Mouse (Mus musculus): Measurements from ENCODE around the gene Cdc73.
"Not testable (repeated sequence)": the region's sequence is repeated elsewhere in the genome, so short reads cannot be mapped to it uniquely, and the experiment has no call there.

The Cdc73 gene

GRCm38 (mm10) chr1:143675734-143676361 lies 26.8 kb downstream of the Cdc73 start:
- no peak for DNase-seq (ENCODE audit: low spot score)

DNA sequence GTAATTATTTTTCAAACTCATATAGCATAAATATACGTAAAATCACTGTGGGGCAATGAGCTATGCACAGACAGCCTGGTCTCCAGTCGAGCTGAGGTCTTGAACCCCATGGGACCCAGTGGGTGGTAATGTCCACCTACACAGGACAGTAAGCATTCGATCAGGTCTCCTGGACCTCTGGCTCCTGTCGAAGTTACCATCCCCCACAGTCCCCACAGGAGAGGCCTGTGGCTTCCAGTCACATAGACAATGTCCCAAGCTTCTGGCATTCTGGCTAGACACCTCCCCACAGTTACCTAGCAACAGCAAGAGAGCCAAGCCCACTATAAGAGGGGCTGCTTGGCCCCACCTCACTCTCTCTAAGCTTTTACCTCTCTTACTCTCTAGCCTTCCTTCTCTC lies 37.9 kb downstream of the Cdc73 start:
- DNase-seq (ENCODE audit: low spot score) = not testable (repeated sequence)

- no peak for DNase-seq (ENCODE audit: low spot score)
Observed at GRCm38 (mm10) chr1:143663197-143663596, 39.5 kb downstream of the Cdc73 start.

DNA sequence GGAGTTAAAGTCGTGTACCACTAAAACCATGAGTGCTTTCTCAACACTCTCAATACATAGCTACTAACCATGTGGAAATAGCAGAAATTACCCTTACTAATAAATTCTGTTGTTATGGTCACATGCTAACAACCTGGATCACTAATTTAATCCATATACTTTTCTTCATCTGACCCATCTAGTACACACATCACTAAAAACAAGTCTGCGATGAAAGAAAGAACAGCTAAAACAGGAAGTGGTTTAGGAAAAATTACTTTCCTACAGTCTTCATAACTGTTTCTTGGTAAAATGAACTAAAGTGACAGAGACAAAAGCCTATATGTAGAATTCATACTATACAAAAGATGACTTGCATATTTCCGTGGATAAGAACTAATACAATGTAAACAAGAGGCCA lies 49.0 kb downstream of the Cdc73 start:
- DNase-seq (ENCODE audit: low spot score) = no peak

DNA sequence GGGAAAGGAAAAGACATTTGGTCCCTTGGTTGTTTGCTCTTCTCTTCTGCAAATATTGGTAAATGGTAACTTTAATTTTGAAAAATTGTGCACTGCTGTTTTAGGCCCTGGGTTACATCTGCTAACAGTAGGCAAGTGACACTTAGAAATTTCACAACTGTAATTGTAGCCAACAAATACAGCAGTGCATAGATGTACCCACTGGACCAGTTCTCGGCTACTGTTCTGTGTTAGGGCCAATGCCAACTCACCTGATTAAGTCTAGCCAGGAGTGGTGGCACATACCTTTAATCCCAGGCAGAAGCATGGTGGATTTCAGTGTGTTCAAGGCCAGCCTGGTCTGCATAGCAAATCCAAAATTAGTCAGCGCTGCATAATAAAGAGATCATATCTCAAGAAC lies 52.4 kb downstream of the Cdc73 start:
- no peak for DNase-seq (ENCODE audit: low spot score)

GRCm38 (mm10) chr1:143646219-143646618 lies 56.5 kb downstream of the Cdc73 start:
- DNase-seq (ENCODE audit: low spot score) = no peak

- DNase-seq (ENCODE audit: low spot score) = no peak
Observed at GRCm38 (mm10) chr1:143645386-143645785, 57.3 kb downstream of the Cdc73 start.

DNA sequence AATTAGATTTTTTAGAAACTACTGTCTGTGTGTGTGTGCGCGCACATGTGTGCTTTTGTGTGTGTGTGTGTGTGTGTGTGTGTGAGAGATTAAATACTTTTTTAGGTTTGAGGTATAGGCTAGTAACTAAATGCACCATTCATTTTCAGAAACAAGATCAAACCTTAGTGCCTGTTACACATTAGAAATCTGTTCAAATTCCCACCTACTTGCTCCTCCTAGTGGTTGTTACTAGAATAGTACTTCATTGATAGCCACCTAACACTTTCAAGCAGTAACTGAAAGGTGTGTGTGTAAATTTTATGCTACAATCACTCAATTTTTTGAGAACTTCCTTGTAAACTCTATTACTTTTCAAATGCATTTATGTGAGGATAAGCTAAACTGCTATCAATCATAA lies 58.5 kb downstream of the Cdc73 start:
- DNase-seq (ENCODE audit: low spot score) = no peak

DNA sequence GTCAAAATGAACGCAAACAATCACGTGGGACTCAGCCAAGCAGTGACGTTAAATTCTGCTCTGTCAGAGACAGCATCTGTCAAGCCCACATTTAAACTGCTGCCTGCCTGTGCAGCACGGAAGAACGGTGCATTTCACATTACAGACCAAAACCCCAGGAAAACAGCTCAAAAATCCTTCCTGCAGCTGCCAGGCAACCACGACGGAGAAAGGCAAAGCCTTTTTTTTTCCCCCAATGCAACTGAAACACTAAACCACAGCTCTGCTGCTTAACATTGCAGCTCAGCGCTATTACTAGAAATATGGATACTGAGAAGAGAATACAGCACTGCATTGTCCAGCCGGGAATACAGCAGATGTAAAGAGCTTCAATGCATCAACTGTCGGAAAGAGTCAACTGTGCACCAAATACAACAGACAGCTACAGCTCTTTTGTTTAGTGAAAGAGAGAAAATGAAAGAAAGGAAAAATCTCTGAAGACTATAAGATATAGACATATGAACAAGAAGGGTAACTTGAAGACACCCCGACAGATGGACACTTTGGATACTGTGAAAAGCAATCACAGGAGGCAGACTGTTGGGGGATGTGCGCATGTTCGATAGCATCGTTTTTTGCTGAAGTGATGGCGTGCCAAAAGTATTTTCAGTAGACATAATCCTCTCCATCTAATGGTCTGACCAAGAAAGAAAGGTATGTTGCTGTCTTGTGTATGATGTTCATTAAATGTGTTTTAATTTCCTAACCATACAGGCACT lies 61.9 kb downstream of the Cdc73 start, which contains the start of gene B3galt2:
Gene B3galt2, plus strand, starts transcription at position 15 of the 758 bp plus-strand sequence.
- no peak for DNase-seq (ENCODE audit: low spot score)

DNA sequence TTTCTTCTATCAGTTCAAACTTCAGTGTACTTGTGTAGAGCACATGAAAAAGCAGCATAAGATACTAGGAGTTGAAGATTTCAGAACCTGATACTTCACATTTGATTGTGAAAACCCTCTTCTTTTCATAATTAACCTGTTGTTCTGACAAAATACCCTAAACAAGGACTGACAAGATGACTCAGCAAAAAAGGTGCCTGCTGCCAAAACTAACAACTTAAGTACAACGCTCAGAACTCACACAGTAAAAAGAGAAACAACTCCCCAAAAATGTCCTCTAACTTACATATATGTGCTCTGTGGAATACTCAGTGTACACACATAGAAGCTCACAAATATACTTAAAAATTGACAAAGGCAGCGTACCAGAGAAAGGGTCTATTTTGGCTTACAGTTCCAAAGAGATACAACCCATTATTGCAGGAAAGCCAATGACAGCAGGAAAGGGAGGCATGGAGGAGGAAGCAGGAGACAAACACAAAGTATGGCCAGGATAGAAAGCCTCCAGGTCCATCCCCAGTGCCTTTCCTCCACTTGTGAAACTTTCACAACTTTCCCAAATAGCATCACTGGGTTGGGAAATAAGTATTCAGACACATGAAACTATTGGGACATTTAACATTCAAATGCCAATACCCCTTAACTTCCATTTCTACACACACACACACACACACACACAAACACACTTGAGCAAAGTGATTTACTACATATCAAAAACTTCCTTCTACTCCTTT lies 69.7 kb downstream of the Cdc73 start:
- no peak for DNase-seq (ENCODE audit: low spot score)

DNA sequence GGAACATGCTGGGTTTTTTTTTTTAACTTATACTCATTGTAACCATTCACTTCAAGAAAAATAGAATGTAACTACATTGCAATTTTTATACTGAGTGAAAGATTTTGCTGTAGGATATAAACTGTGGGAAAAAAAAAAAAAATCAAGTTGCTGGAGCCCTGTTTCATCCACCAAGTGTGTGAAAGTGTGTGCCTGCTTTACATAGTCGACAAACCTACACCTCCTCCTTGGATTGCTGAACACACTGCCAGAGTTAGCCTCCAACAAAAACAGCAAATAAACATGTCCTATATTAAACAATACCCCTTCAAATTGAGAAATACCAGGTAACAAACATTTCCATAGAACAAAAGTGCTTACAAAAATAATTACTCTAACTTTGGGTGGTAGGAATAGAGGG lies 70.3 kb downstream of the Cdc73 start:
- no peak for DNase-seq (ENCODE audit: low spot score)

GRCm38 (mm10) chr1:143631337-143631736 lies 71.4 kb downstream of the Cdc73 start:
- DNase-seq (ENCODE audit: low spot score) = no peak

DNA sequence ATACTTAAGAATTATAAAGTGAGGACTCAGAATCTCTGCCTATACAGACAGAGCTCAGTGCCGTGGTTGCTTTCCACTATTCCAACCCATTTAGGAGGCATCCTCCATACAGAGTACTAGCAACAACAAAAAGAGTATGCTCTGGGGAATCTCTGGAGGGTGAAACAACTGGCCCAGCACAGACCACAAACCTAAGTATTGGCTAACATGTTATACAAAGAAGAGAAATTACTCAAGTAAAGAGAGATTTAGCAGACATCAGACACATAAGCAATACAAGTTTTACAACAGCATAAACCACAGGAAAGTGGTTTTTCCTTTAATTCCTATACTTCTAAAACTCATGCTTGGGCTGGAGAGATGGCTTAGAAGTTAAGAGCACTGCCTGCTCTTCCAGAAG lies 80.1 kb downstream of the Cdc73 start:
- DNase-seq (ENCODE audit: low spot score) = no peak

GRCm38 (mm10) chr1:143621930-143622329 lies 80.8 kb downstream of the Cdc73 start:
- DNase-seq (ENCODE audit: low spot score) = no peak

DNA sequence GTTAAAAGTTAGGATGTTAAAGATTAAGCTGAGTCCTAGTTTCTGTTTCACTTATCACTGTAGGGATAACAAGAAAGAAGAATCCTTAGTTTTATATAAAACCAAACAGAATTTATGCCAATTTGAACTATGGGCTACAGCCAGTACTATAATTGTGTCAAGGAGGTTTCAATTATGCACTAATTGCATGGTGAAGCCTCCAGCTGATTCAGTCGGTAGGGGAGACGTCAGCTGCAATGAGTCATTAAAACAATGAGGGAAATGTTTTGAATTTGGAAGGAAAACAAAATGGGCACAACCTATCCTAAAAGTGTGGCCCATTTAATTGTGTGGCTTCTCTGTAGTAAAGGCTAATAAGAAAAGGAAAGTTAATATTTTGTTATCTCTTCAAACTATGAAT lies 82.9 kb downstream of the Cdc73 start:
- DNase-seq (ENCODE audit: low spot score) = no peak

- no peak for DNase-seq (ENCODE audit: low spot score)
Observed at GRCm38 (mm10) chr1:143612901-143613300, 89.8 kb downstream of the Cdc73 start.

GRCm38 (mm10) chr1:143608911-143609310 lies 93.8 kb downstream of the Cdc73 start:
- DNase-seq (ENCODE audit: low spot score) = no peak

DNA sequence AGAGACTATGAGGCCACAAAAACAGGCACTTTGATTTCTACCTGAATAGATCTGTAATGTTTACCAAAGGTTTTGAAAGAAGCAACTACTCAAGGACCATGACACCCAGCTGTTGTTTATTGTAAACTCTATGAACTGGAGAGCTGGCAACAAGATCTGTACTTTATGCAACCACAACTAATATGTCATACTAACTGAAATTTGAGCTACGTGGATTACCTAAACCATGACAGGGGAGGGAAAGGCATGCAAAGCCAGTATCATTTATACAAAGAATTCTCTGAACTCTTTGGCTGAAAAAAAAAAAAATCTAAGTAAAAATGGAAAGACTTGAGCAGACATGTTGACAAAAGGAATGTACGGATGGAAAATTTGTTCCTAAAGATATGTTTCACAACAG lies 105.8 kb downstream of the Cdc73 start:
- no peak for DNase-seq (ENCODE audit: low spot score)

DNA sequence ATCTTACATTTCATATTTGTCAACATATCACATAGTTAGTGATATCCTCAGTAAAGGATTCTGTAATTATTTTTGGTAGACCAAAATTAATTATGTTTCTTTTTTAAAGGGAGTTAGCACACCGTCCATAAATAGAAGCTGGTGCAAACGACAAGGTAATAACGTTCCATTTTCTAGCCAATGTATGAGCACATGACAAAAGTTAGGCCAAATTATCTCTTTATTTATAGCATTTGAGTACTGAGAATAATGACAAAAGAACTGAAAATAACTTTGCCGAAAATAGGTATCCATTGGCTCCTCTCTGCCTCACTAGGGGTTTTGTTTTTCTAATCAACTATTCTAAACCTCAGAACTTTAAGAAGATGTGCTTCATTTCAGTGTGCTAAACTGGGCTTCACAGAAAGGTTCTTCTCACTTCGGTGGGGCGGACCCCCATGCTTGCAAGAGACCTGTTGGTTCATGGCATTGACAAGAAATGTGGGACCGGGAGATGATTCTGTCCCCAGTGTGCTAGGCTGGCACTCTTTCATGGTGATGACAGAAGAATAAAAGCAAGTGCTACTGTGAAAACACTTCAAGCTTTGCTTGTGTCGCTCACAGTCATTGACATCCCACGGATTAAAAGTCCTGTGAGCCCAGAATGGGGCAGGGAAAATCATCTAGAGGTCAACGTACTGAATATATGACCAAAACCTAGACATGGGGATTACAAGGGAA lies 125.7 kb downstream of the Cdc73 start:
- DNase-seq (ENCODE audit: low spot score) = no peak

GRCm38 (mm10) chr1:143558235-143558634 lies 144.5 kb downstream of the Cdc73 start:
- DNase-seq (ENCODE audit: low spot score) = no peak

DNA sequence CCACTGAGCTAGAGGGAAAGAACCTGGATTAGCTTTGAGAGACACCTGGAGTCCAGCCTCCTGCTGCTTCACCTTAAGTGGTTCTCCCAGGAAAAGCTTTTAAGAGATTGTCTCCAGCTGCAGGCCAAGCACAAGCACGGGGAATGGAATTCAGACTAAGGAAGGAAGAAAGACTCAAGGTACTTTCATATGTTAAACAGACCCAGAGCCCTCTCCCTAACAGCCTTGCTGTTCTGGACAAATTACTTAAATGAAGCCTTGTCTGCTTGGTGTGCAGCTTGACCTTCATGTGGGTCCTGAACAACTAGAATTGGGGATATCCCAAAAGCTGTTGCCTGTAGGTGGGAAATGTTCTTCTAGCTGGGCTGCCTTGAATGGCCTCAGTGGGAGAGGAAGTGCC lies 147.2 kb downstream of the Cdc73 start:
- DNase-seq (ENCODE audit: low spot score) = no peak

DNA sequence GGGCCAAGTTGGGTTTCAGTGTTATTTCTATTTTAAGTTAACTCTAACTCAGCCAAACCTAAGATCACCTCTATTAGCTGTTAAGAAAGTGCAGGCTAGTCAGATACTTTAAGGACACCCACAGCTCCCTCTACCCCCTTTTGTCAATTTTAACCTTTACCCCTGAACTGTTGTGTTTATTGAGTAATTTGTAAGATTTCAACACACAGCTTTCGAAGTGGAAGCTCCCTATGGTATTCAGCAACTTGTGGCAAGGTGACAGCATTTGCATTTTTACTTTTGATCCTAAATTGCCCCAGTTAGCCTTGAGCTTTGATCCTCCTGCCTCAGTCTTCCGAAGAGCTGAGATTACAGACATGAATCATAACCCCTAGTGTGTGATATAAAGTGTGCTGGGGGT lies 148.1 kb downstream of the Cdc73 start:
- DNase-seq (ENCODE audit: low spot score) = no peak
